ENCODE assay signal across 10 mouse cellular contexts in the genomic region with DNA sequence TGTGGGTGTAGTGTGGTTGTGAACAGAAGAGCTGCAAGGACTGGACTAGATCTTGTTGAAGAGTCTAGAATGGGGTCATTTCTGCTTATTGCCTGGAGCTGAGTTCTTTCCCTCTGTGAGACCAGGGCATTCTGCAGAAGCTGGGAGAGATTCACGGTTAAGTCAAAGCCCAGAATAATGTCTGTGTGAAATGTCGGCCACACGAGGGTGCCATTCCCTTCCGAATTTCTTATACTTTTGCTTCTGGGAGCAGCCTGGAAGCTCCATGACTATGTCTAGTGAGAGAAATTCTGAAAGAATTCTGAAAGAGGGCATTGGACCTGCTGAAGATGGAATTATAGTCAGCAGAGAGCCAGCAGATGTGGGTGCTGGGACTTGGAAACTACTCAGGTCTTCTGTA. TPM values are rescaled to one million over a fixed set of nuclear protein-coding genes. Genes with fewer than 3 reads are reported as not detected.
A peak's percentile ranks its signal among the peaks of the same experiment; 100 is the strongest.
DNase-seq lines count a peak whose midpoint lies in the region; ATAC-seq lines count a peak whose summit lies in the region.
"Had no signal": no experiment of that assay in that cellular context is flagged by ENCODE, and none has a peak within 500 bp of the region (broad histone marks: within the 10 kb centered on the region; RNA-seq: fewer than 3 reads in every experiment).

No protein-coding gene starts in this region.

- DNase-seq in intestine, embryonic 14.5 days (ENCODE audit: low spot score): peak; percentile 81
- peak; percentile 84 for DNase-seq in NIH3T3 (ENCODE audit: low read depth)
- peak; percentile 75 to 85 for DNase-seq in cerebellum, postnatal 25 days
- peak; percentile 74 for DNase-seq in left cerebral cortex, postnatal 4 days
- peak; percentile 70 for DNase-seq in retina, embryonic 14.5 days (ENCODE audit: low spot score)
- DNase-seq in natural killer cell, adult 2 months (ENCODE audit: low spot score in 2 of 2): no peak

- no peak overlapping the region for H3K9ac ChIP-seq in intestine, embryonic 14.5 days (ENCODE audit: low read length)
- no peak overlapping the region for H3K9ac ChIP-seq in intestine, embryonic 16.5 days (ENCODE audit: low read depth, low read length)
- H3K9ac ChIP-seq in hindbrain, embryonic 12.5 days: no peak overlapping the region
- H3K9ac ChIP-seq: heart, embryonic 15.5 days; neural tube, embryonic 13.5 days had no signal

- no peak for ATAC-seq in intestine, embryonic 14.5 days (replicated peaks; ENCODE audit: low FRiP score, low TSS enrichment, low read depth)
- ATAC-seq in intestine, embryonic 16.5 days: no peak
- no peak for ATAC-seq in hindbrain, embryonic 12.5 days (ENCODE audit: low FRiP score)

- no peaks in the 10 kb centered on the region for H3K27me3 ChIP-seq in intestine, embryonic 14.5 days (replicated peaks; ENCODE audit: control insufficient read depth, insufficient read depth, low read length)
- H3K27me3 ChIP-seq in intestine, embryonic 16.5 days (replicated peaks; ENCODE audit: control insufficient read depth, insufficient read depth, low read length): no peaks in the 10 kb centered on the region
- H3K27me3 ChIP-seq in hindbrain, embryonic 12.5 days: 0 out of 2 replicates have a peak, but pooled peaks cover 2% of the 10 kb centered on the region
- H3K27me3 ChIP-seq: heart, embryonic 15.5 days had no signal

- H3K9me3 ChIP-seq in intestine, embryonic 14.5 days (ENCODE audit: control insufficient read depth, low read length): no peaks in the 10 kb centered on the region
- H3K9me3 ChIP-seq in intestine, embryonic 16.5 days (ENCODE audit: control insufficient read depth, low read length): no peaks in the 10 kb centered on the region
- no peaks in the 10 kb centered on the region for H3K9me3 ChIP-seq in hindbrain, embryonic 12.5 days (replicated peaks)
- H3K9me3 ChIP-seq: heart, embryonic 15.5 days; neural tube, embryonic 13.5 days had no signal

- no peaks in the 10 kb centered on the region for H3K36me3 ChIP-seq in intestine, embryonic 14.5 days (ENCODE audit: control insufficient read depth, insufficient read depth, low read length)
- no peaks in the 10 kb centered on the region for H3K36me3 ChIP-seq in intestine, embryonic 16.5 days (ENCODE audit: control insufficient read depth, insufficient read depth, low read length)
- H3K36me3 ChIP-seq in hindbrain, embryonic 12.5 days: no peaks in the 10 kb centered on the region
- H3K36me3 ChIP-seq: heart, embryonic 15.5 days; neural tube, embryonic 13.5 days had no signal

- WGBS in intestine, embryonic 14.5 days: 3% methylated on average over 4 of the region's 4 CpGs
- 6% methylated on average over 4 of the region's 4 CpGs for WGBS in intestine, embryonic 16.5 days
- 10% methylated on average over 4 of the region's 4 CpGs for WGBS in hindbrain, embryonic 12.5 days

- H3K4me3 ChIP-seq in intestine, embryonic 14.5 days (ENCODE audit: low read depth, low read length): no peak overlapping the region
- H3K4me3 ChIP-seq in intestine, embryonic 16.5 days (ENCODE audit: low read length): no peak overlapping the region
- H3K4me3 ChIP-seq in hindbrain, embryonic 12.5 days: no peak overlapping the region
- H3K4me3 ChIP-seq: heart, embryonic 15.5 days; neural tube, embryonic 13.5 days had no signal

- intact Hi-C loops in left cerebral cortex, postnatal 4 days (cut with DNase I): loop anchor here (2.0 kb wide), 1 partner anchor 37 kb away; no protein-coding TSS in a partner anchor

- peaks cover 5% of the 10 kb centered on the region; the same call in 1 of the 2 replicates for H3K4me1 ChIP-seq in intestine, embryonic 14.5 days (replicated peaks; ENCODE audit: control insufficient read depth, insufficient read depth, low read length)
- peaks cover 14% of the 10 kb centered on the region for H3K4me1 ChIP-seq in intestine, embryonic 16.5 days (ENCODE audit: control insufficient read depth, insufficient read depth, low read length)
- peaks cover 11% of the 10 kb centered on the region for H3K4me1 ChIP-seq in hindbrain, embryonic 12.5 days

- H3K27ac ChIP-seq in intestine, embryonic 14.5 days (ENCODE audit: low read depth): no peak overlapping the region
- no peak overlapping the region for H3K27ac ChIP-seq in intestine, embryonic 16.5 days (ENCODE audit: low read length)
- H3K27ac ChIP-seq in hindbrain, embryonic 12.5 days: 0 out of 2 replicates have a peak overlapping the region, but pooled peaks have one; percentile 30
- H3K27ac ChIP-seq: heart, embryonic 15.5 days; neural tube, embryonic 13.5 days had no signal

- no peak overlapping the region for H3K4me2 ChIP-seq in intestine, embryonic 14.5 days (ENCODE audit: low read length)
- H3K4me2 ChIP-seq in intestine, embryonic 16.5 days (ENCODE audit: low read depth, low read length): no peak overlapping the region
- H3K4me2 ChIP-seq in hindbrain, embryonic 12.5 days (replicated peaks): no peak overlapping the region
- H3K4me2 ChIP-seq: heart, embryonic 15.5 days; neural tube, embryonic 13.5 days had no signal

RNA-seq across cellular contexts. Expression of gene Fam198a, which starts 3.0 kb away (rescaled TPM):
- 2.7 and 2.9 TPM in 2 replicates for polyA plus RNA-seq in intestine, embryonic 14.5 days (2014; fragmentation: Nextera tagmentation; extraction: Ambion mirVana)
- 2.7 and 3.5 TPM in 2 replicates for polyA plus RNA-seq in intestine, embryonic 16.5 days (2015; fragmentation: Nextera tagmentation; extraction: Ambion mirVana)
- 1.8 and 2.6 TPM in 2 replicates for polyA plus RNA-seq in hindbrain, embryonic 12.5 days (2016; fragmentation: Nextera tagmentation; extraction: Ambion mirVana)
- total RNA-seq in left cerebral cortex, postnatal 4 days (2021): 1 to 10 TPM; 3.1 to 3.5 TPM

RNA-seq across cellular contexts. Expression of gene Cyp8b1, which starts 31.7 kb away (rescaled TPM):
- polyA plus RNA-seq in intestine, embryonic 14.5 days (2014; fragmentation: Nextera tagmentation; extraction: Ambion mirVana): not detected in 2 replicates
- polyA plus RNA-seq in intestine, embryonic 16.5 days (2015; fragmentation: Nextera tagmentation; extraction: Ambion mirVana): not detected in 2 replicates
- not detected in 2 replicates for polyA plus RNA-seq in hindbrain, embryonic 12.5 days (2016; fragmentation: Nextera tagmentation; extraction: Ambion mirVana)
- total RNA-seq in left cerebral cortex, postnatal 4 days (2021): not detected
- polyA plus RNA-seq: heart, embryonic 15.5 days; neural tube, embryonic 13.5 days had no signal

RNA-seq across cellular contexts. Expression of gene Pomgnt2, which starts 49.1 kb away (rescaled TPM):
- polyA plus RNA-seq in intestine, embryonic 14.5 days (2014; fragmentation: Nextera tagmentation; extraction: Ambion mirVana): 12.8 and 13.2 TPM in 2 replicates
- polyA plus RNA-seq in intestine, embryonic 16.5 days (2015; fragmentation: Nextera tagmentation; extraction: Ambion mirVana): 14.4 and 15.9 TPM in 2 replicates
- 14.7 and 17.3 TPM in 2 replicates for polyA plus RNA-seq in hindbrain, embryonic 12.5 days (2016; fragmentation: Nextera tagmentation; extraction: Ambion mirVana)
- 10 to 100 TPM; 31.5 to 35.8 TPM for total RNA-seq in left cerebral cortex, postnatal 4 days (2021)

RNA-seq across cellular contexts. Expression of gene Ackr2, which starts 49.6 kb away (rescaled TPM):
- polyA plus RNA-seq in intestine, embryonic 14.5 days (2014; fragmentation: Nextera tagmentation; extraction: Ambion mirVana): 0.23 and 0.24 TPM in 2 replicates
- polyA plus RNA-seq in intestine, embryonic 16.5 days (2015; fragmentation: Nextera tagmentation; extraction: Ambion mirVana): 0.62 and 0.98 TPM in 2 replicates
- polyA plus RNA-seq in hindbrain, embryonic 12.5 days (2016; fragmentation: Nextera tagmentation; extraction: Ambion mirVana): 1.2 and 1.3 TPM in 2 replicates
- 1 to 10 TPM; 1.7 to 4.3 TPM for total RNA-seq in left cerebral cortex, postnatal 4 days (2021)

Comparison
In these comparisons a context has a peak if more than half of its experiments do, and no peak if none do; other contexts are left out.
1. DNase-seq: peak in intestine, embryonic 14.5 days (single experiment), NIH3T3 (single experiment), cerebellum, postnatal 25 days (2 of 2), left cerebral cortex, postnatal 4 days (single experiment) and retina, embryonic 14.5 days (single experiment); none in natural killer cell, adult 2 months (0 of 2).